Mouse (Mus musculus) cerebellum, adult 18-20 months (tissue): Measurements from ENCODE around the gene Mettl21a.
"Not testable (repeated sequence)": the region's sequence is repeated elsewhere in the genome, so short reads cannot be mapped to it uniquely, and the experiment has no call there.

Source experiments
- DNase-seq, 2 experiments: peaks; one replicate each; pipeline ENCODE4 v3.0.0; 2021

The Mettl21a gene

DNA sequence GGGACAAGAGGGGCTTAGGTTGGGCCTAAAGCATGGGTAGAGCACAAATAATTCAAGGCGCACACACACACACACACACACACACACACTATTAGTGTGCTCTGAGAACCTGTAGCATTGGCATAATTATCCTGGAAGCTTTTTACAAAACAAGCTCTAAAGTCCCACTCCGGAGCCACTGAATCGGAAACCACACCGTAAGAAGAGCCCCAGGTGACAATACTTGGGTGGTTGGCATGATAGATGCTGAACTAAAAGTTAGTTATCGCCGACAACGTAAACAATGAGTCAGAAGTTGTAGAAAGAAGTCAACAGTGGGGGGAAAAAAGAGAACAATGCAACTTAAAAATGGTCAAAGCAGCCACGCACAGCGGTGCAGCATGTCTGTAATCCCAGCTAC lies 2.7 kb downstream of the Mettl21a start:
- DNase-seq = no peak

DNA sequence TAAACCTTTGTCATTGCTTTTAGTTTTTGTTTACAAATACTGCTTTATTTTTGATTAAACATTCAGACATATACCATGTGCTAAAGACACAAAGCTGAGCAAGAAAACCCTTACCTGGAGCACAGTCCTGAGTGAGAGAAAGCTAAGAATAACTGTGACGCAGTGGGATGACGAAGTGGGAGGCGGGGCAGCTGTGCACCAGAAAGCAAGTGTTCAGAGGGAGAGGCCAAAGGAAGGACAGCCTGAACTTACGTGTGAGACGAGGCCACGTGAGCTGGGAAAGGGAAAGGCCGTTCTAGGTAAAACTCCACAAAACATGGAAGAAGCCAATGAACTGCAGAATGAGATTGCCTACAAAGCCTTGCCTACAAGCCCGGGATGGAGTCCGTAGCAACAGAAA lies 7.1 kb downstream of the Mettl21a start:
- DNase-seq = no peak

DNA sequence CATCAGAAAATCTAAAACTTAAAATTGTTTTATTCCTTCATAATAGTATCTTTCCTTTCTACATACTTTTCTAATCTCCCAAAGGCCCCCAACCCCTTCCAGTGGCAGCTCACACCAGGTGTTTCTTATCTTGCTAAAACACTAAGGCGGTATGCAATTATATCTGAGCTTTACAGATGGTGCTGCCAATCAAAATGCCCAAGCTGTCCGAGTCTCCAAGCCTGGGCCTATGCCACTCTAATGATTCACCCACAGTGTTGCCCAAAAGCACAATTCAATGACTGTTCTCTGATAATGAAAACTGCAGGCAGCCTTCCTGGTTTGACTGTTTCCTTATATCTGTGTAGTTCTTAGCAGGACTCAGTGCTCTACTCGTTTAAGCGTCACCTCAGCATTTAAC lies 7.9 kb downstream of the Mettl21a start:
- no peak for DNase-seq

DNA sequence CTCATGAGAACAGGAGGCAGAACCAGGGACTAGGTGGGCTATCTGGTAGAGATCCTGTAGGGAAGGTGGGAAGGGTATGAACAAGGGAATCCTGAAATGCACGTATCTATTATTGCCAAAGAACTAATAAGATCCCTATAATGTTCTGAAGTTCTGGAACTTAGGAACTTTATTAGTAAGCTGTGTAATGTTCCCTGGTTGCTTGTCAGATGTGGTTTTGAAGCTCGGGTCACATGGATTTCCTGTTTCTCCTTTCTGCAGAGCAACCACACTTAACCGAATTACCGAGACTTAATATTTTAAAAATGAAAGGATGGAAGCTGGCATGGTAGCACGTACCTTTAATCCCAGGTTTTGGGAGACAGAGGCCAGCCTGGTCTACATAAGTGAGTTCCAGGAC lies 13.7 kb downstream of the Mettl21a start:
- no peak for DNase-seq

DNA sequence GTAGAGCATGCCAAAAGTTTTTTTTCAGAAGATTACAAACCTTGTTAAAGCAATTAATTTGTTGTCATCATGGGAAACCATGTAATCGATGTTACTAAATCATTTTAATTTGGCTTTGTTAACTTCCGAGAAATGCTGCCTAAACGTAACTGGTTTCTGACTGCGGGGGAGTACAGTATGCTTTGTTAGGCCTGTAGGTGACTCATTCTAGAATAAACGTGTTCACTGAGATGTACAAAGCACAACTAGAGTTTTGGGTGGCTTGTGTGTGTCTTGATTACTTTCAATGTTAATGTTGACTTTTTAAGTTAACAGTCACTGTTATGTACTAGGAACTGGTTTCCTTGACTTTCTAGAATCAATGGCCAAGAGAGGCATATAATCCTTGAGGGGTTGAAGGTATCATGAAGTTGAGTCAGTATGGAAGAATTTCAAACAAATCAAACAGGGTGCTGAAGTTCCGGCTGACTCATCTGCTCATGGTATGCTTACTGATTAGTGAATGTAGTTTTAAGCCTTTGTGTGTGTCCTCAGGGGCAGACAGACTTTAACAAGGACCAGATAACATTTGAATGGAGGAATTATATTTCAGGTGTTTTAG lies 15.7 kb downstream of the Mettl21a start:
- DNase-seq = no peak

DNA sequence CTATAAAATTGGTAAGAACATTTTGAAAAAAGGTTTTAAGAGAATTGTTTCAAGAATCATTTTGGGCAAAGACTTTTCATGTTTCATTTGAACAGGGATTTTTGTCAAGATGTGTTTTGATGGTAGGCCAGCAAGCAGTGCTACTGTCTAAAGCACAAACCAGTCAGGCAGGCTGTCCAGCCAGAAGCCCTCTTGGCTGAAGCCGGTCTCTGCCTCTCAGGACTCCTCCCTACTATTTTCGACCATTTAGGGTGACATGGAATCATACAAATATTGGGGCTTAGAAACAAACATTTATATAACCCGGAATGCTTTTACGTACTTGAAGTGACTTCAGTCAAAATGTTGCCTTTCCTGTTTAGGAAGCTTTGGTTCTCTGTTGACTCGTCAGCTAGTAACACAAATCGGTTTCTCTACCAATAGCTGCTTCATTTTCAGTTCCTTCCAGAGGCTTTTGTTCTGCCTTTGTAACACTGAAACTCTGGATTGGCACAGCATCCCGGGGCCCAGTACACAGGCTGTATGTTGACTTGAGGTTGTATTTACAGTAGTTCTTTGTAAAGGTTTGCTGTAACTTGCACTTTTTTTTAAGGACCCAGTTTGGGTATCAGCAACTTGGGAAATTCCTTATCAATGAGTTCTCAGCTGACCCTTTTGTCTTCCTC lies 16.5 kb downstream of the Mettl21a start:
- DNase-seq = no peak

DNA sequence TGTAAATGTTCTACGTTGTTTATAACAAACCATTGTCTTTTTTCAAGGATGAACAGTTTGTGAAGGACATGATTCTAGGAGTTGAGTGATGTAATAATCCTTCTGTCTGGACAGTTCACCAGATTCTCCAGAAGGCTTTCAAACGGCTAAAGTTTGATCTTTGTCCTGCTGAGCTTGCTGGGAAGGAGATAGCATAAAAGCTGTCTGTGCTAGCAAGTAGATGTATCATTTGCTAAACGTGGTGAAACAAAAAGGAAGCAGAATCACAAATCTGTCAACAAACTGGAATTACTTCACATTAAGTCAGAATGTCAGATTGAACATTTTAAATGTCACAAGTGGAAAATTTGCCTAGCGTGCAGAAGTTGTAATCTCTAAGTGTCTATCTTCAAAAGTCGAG lies 18.1 kb downstream of the Mettl21a start:
- no peak for DNase-seq

DNA sequence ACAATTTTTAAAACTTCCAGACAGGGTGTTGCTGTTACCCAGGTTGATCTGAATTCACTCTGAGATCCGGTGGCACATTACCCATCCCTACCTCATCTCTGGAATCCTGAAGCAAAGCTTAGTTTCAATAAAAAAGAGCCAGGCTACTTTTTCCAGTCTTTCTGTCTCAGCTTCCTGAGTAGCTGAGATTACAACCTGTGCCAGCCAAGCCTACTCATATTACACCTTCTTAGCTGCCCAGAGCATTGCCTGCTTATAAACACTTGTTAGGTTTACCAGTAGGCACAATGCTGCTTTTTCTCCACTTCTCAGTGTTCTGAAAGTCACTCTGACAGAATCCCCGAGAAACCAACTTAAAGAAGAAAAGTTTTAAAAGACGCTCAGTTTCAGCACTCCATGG lies 38.2 kb downstream of the Mettl21a start:
- no peak for DNase-seq

DNA sequence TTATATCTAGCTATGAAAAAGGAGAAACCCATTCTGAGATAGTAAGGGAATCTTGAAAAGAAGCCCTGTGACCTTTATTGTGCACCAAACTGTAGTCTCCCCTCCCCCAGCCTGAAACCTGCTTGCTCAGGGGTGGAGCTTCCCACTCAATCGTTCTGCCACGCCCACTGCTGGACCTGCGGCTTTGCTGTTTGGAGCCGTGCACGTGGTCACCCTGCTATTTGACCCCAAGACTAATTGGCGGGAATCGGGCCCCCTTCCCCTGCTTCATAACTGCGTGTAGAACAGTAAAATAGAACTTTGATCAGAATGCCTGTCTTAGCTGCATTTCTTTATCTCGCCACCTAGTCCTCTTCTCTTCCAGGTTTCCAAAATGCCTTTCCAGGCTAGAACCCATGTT lies 39.1 kb downstream of the Mettl21a start:
- not testable (repeated sequence) for DNase-seq

DNA sequence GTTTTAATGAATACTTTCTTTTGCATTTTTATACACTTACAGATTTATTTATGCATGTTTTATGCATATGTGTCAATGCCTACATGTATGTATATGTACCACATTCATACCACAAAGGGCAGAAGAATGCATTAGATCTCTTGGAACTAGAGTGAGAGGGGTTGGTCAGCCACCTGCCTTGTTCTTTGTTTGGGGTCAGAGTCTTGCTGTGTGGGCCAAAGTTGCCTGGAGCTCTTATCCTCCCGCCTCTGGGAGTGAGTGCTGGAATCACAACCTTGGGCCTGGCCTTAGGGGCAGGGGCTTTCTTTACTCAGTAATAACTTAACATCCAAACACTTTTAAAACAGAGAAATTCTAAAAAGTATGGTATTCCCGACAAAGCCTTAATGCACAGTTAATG lies 40.3 kb downstream of the Mettl21a start:
- DNase-seq = no peak

DNA sequence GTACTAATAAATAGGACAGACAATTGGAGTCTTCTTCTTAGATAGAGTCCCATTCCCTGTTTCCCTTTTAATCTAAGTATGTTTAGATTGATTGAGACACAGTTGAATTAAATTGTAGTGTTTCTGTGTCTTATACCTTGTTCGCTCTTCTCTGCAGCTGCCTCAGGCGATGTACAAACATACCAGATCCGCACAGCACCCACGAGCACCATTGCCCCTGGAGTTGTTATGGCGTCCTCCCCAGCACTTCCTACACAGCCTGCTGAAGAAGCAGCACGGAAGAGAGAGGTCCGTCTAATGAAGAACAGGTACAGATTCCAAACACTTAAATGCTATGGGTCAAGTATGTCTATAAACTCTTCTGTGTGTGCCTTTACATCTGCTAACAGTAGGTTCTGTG lies 41.0 kb downstream of the Mettl21a start:
- no peak for DNase-seq

DNA sequence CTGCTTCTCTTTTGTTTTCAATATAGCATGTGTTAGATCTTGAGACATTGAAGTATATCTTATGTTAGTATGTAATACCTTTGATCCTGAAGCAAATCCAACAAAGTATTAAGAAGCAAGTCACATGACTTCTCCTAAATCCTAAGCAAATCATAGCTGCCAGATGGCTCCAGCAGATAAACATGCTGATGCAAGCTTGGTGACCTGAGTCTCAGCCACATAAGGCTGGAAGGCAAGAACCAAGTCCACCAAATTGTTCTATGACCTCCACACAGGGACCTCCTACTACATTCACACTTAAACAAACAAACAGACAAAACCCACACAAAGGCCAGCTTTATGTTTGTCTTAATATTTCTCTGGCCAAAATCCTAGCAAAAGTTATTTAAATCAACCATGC lies 48.8 kb downstream of the Mettl21a start:
- DNase-seq = no peak

DNA sequence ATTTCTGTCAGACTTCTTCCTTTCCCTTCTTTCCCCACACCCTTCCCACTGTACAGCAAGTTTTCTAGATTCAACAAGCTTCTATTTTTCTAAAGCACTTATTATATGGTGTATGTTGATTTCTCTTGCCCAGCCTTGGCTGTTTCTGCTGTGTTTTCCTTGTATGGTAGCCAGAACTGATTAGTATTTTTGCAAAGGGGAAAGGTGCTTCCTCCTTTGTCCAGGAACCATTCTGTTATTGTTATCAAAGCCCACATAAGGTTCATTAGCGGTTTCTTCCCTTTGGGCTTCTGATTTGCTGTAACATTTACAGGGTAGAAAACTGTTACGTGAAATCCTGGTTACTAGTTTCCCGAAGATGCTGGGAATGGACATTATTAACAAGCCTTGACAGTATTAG lies 56.9 kb downstream of the Mettl21a start:
- no peak for DNase-seq
